Mouse (Mus musculus) mouse trophoblast stem cell (cell line): ENCODE measurements around the gene Chd9.
"Not testable (repeated sequence)": the region's sequence is repeated elsewhere in the genome, so short reads cannot be mapped to it uniquely, and the experiment has no call there.

Experiments used
- in situ Hi-C, 2 experiments: fragments of 300-500 bp; cut with MseI, MboI; formaldehyde crosslinking; loops; 2 replicates in 1 of 2; 3 replicates in 1 of 2; pipeline ENCODE4 v1.15.1; 2025

Gene Chd9

GRCm38 (mm10) chr8:90904171-90904706 is 76.1 kb downstream of the Chd9 start:
- in situ Hi-C loops = no loop called here

DNA sequence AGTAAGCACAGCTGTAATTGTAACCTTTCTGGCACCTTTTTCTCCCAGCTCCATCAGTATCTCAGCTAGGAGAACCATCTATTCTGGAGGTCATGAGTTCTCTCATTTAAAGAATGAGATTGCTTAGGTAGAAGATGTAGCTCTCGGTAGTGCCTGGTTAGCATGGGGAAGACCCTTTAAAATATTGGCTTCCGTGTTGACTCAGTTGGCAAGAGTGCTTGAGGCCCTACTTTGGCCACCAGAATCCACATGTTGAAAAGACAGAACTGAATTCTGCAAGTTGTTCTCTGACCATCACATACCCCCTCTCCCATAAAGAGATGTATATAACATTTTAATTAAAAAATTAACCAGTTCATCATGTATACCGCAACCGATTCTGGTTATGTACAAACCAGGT is 78.8 kb downstream of the Chd9 start:
- in situ Hi-C loops = no loop called here

GRCm38 (mm10) chr8:90907516-90907847 is 79.3 kb downstream of the Chd9 start:
- in situ Hi-C loops = no loop called here

DNA sequence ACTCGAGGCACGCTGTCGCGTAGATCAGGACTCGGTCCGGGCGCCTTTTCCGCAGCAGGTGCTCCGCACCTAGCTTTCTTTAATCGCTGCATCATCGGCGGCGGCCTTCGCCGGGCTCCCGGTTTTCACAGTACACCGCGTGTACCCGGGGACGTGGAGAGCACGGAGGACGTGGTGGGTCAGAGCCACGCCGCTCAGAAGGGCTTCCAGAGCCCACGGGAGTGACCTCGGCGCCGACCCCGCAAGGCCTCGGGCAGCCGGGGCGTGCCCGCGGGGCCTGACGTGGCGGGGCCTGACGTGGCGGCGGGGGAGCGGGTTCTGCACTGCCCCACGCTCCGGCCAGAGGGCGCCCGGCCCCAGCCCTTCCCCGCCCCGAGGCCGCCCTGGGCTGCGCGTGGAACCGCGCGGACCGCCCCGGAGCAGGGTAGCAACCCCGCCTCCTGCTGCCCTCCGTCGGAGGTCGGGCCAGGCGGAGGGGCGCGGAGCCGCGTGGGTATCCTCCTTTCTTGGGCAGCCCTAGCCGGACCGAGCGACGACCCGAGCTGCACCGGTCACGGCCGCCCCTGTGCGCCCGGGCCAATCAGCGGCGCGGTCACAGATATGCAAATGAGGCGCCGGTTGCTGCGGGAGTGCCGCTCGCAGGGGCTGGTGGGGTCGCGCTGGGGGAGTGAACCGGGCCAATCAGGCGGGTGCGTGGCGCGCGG is 79.8 kb downstream of the Chd9 start:
- in situ Hi-C loops = no loop called here

DNA sequence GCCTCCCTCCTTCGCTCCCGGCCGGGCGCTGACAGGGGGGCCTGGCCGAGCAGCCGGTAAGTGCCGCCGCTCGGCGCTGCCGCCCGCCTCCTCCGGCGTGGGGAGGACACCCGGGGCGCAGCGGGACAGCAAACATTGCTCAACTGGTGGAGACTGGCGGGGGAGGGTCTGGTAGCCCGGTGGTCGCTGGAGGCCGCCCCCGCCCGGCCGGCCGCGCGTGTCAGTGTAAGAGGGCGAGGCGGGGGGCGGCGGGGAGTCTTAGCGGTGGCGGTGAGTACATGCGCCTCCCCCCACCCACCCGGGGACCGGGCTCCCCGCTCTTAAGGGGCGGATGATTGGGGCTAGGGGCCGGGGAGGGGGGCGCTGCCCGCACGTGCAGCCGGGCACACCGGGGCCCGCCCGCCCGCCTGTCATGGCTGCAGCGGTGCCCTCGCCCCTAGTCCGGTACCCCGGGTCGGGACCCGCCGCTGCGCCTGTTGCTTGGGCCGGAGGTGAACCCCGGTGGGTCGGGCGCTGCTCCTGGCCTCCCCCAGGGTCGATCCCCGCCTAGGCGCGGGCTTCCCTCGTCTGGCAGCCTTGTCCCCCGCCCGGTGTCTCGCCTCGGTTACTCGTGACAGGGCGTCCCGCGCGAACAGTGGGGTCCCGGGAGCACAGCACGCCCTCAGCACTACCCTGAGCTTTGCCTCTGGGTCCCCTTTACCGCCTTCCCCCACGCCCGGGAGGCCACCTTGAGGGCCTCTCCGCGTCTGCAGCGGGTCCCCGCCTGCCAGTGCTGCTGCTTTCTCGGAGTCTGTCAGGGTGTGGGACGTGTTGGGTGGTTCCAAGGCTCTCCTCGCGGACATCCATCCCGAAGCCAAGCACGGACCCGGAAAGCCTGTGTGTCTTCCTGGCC is 80.7 kb downstream of the Chd9 start:
- in situ Hi-C loops = no loop called here

DNA sequence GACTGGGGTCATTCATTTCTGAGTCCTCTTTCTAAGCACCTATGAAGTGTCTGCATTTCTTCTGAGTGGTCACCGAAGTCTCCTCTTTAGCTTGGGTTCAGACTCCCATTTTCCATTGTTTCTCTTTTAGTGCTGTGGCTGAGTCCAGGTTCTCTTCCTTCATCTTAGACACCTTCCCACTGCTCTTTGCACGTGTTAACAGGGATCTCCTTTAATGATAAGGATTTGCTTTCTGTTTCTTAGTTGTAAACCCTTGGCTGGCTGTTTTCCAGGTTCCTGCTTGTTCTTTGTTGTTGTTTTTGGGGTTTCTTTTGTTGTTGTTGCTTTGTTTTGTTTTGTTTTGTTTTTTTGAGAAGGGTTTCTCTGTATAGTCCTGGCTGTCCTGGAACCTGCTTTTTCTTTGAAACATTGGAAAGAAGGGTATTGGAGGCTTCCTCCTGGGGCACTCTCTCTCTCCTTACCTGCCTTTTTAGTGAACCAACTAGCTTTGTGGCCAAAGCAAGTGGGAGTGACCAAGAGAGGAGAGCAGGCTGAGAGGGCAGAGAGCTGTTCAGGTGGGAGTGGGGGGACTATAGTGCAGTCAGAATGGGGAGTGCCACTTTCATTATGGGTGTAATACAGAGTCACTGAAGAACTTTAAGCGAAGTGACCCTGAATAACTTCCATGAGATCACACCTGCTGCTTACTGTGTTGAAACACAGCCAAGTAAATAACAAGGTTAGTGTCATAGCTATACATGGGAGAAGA is 95.2 kb downstream of the Chd9 start:
- in situ Hi-C loops = no loop called here

- in situ Hi-C loops = no loop called here
Observed at GRCm38 (mm10) chr8:90928412-90928811, 100.3 kb downstream of the Chd9 start.

DNA sequence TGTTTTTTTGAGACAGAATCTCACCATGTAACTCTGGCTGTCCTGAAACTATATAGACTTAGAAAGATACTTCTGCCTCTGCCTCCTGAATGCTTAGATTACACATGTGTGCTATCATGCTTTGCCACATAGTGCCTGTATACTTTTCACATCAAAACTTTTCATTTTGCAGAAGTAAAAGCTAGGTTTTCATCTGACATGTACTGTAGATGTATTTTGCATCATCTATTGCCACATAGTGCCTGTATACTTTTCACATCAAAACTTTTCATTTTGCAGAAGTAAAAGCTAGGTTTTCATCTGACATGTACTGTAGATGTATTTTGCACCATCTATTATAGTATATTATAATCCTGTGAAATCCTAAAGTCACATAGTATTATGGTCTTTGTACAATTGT is 102.0 kb downstream of the Chd9 start:
- in situ Hi-C loops = not testable (repeated sequence)

- in situ Hi-C loops = no loop called here
Observed at GRCm38 (mm10) chr8:90932934-90933333, 104.8 kb downstream of the Chd9 start.

DNA sequence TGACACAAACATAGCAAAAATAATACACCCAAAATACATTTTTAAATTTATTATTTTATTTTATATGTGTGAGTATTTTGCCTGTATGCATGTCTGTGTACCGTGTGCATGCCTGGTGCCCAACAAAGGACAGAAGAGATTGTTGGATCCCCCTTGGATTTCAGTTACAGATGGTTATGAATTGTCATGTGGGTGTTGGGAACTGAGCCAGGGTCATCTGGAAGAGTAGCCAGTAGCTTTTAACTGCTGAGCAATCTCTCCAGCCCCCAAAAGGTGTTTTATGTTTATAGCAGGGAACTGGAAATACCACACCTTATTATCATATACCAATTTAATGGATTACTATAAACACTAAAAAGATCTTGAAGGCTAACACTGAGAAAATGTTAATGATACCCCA is 106.6 kb downstream of the Chd9 start:
- in situ Hi-C loops = loop anchor here in 1 of 2 experiments (5.0 kb wide), 1 partner anchor 107 kb away; the partner anchor contains the start of gene Chd9

- in situ Hi-C loops = loop anchor here in 1 of 2 experiments (5.0 kb wide), 1 partner anchor 110 kb away; the partner anchor contains the start of gene Chd9
Observed at GRCm38 (mm10) chr8:90936840-90937239, 108.7 kb downstream of the Chd9 start.

DNA sequence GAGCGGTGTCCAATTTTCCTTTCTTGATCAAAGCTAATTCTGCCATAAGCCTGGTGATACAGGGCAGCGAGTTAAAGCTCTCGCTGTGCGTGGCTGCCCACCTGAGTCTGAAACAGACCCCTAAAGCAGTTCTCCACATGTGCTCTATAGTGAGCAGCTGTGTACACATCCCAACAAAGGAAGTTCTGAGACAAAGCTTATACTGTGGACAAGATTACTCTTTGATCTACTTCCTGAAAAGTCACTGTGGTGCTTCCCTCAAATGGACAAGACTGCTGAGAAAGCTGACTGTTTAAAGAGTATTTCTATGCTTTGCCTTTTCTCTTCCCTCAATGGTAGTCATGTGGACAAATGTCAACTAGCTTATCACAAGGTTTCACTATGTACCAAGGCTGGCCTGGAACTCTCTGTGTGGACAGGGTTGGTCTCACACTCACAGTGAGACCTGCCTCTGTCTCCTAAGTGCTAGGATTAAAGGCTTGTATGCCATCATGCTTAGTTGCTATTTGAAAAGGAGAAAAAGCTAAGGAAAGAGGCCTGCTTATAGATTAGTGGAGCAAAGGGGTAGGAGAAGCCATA is 110.3 kb downstream of the Chd9 start:
- in situ Hi-C loops = loop anchor here in 1 of 2 experiments (5.0 kb wide), 1 partner anchor 111 kb away; the partner anchor contains the start of gene Chd9

DNA sequence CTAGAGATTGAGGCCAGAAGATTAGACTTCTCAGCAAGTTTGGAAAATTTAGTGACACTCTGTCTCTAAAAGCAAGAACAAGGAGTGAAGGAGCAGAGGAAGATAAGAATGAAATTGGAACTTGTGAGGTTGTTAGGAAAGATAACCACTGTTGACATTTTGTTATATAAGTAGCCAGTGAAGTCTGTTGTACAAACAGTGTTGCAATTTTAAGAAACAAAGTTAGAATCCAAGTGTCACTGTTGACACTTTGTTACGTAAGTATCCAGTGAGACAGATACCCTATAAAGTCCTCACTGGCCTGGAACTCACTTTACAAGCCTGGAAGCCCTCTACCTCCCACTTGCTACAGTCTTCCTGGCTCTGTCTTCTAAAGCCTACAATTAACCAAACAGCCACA is 111.7 kb downstream of the Chd9 start:
- in situ Hi-C loops = loop anchor here in 1 of 2 experiments (5.0 kb wide), 1 partner anchor 113 kb away; the partner anchor contains the start of gene Chd9

GRCm38 (mm10) chr8:90943770-90944169 is 115.6 kb downstream of the Chd9 start:
- in situ Hi-C loops = no loop called here

GRCm38 (mm10) chr8:90954802-90955760 is 126.9 kb downstream of the Chd9 start:
- in situ Hi-C loops = no loop called here

DNA sequence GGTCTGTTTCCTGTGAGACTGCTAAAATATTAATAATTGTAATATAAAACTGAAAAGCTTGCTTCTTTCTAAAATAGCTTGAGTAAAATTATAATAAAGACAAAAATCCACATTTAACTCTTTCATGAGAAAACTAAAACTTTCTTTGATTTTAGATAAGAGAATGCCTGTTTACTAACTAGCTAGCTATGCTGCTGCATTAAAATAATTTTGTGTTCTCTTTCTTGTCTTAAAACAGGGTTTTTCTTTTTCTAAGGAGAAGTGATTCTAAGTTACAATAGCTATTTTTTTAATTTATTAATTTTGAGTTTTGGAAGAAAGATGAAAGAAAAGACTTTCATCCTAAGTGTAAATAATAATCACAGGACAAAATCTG is 127.6 kb downstream of the Chd9 start:
- in situ Hi-C loops = no loop called here

GRCm38 (mm10) chr8:90956390-90956789 is 128.2 kb downstream of the Chd9 start:
- in situ Hi-C loops = no loop called here

DNA sequence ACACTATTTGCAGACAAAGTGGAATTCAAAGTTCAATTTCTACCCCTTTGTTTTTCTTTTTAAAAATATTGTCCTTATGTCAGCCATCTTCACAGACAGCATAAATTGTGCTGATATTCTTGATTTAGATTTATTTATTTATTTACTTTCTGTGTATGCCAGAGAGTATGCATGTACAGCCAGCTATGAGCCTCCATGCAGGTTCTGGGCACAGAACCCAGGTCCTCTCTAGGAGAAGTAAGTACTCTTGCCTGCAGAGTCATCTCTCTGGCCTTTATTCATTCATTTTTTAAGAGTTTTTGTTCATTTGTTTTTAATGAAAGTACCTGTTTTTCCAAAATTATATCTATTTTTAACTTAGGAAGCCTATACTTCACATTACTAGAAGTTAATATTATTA is 129.6 kb downstream of the Chd9 start:
- in situ Hi-C loops = no loop called here

DNA sequence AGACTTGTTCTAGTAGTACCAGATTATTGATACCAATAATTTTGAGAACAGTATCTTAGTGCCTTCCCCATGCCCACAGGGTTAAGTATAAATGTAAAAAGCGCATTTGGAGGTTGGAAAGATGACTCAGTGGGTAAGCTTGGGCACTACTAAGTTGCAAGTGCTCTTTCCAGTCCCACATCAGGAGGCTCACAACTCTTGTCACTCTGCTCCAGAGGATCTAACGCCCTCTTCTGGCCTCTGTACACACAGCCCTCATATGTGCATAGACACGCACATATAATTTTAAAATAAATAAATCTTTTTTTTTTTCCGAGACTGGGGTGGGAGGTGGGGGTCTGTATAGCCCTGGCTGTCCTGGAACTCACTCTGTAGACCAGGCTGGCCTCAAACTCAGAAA is 131.6 kb downstream of the Chd9 start:
- in situ Hi-C loops = no loop called here

GRCm38 (mm10) chr8:90961603-90962002 is 133.5 kb downstream of the Chd9 start:
- in situ Hi-C loops = no loop called here
